Mouse (Mus musculus): Measurements from ENCODE around the gene Pik3cb.

The Pik3cb gene

DNA sequence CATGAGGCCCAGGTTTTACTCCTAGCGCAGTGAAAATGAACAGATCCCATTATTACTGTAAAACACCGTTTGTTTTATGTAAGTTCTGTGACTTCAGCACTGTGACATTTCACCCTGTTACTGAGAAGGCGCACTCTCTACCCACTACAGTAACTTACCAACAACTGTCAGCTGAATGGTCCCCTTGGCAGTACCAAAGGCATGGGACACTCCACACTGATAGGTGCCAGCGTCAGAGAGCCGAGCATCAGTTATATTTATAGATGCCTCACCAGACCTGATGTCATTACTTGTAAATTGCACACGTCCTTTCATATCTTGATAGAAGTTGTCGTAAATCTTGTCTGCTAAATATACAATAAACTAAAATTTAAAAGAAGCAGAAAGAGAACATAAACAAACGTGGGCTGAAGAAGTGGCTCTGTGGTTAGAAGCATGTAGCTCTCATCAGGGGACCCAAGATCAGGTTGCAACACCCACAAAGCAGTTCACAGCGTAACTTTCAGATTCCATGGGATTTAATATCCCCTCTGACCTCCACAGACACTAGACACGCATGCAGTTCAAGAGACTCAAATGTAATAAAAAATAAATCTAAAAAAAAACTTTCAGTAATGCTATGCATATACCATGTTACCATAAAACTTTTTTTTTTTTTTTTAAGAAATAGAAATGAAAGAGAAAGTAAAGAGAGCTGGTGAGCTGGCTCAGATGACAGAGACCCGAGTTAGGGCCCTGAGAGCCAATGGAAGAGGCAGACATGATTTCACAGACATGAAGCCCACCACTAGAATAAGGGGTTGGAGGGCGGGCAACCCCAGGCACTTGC, 131.1 kb downstream of the Pik3cb start:
- no peak for DNase-seq (ENCODE audit: low read depth, low spot score)

DNA sequence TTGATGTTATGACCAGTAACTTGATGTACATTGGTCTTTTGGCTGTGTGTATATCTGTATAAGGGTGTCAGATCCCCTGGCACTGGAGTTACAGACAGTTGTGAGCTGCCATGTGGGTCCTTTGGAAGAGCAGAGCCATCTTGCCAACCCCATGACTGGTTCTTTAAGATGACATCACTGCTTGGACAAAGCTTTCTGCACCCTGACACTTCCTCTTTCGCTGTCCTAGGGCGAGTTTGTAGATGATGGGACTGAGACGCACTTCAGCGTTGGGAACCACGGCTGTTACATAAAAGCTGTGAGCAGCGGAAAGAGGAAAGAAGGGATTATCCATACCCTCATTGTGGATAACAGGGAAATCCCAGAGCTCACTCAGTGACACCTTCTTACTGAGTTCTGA, 139.1 kb downstream of the Pik3cb start:
- DNase-seq (ENCODE audit: low read depth, low spot score) = no peak

DNA sequence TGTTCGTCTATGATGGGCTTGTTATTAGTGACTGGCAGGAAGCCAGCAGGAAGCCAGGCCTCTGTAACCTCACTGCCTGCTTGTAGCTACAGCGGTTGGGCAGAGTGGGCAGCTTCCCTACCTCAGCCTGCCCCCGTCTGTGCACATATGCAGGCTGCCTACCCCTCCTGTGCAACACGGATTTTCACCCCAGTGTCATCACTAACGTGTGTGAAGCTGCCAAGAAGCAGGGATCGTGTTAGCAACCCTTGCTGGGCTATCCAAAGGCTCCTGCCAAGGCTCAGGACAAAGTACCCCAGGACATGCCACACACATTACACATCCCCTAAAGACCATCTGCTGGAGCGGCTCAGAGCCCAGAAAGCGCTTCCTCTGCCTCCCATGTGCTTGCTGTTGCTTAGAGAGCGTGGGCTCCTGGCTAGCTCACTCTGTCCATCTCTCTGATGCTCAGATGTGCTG, 140.5 kb downstream of the Pik3cb start:
- DNase-seq (ENCODE audit: low read depth, low spot score) = no peak

DNA sequence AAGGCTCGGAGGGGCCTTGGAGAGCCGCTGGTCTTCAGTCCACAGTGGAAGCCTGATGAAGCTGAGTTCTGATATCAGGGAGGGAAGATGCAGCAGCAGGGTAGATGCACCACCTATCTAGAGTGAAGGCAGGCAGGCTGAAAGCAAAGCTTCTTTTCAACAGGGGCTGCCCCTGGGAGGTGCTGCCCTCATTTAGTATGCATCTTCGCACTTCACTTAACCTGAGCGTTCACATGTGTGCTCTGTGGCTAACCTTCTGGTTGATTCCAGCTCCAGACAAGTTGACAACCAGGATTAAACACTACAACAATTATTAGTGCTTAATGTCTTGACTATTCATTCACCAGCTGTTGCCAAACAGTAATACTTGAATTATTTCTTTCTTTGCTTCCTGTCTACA, 146.3 kb downstream of the Pik3cb start:
- DNase-seq (ENCODE audit: low read depth, low spot score) = no peak

DNA sequence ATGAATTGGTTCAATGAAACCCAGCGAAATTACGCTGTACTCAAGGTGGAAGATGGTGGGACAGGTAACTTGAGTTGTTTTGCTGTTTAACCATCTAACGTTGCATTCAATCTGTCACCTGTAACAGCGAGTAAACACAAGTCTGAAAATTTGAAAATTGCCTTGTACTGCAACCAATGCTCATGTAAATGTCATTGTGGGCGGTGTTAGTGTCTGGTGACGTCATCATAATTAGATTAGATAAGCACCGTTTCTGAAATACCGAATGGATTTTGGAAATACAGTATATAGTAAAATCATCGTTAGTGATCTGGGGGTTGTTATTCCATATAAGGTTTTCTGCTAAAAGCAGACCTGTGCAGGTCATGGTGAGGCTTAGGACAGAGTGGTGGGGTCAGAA, 153.3 kb downstream of the Pik3cb start:
- no peak for DNase-seq (ENCODE audit: low read depth, low spot score)

Data from 3T3-L1 (cell line).